Mouse (Mus musculus) heart, postnatal 10 days (tissue): Measurements from ENCODE around the gene Arhgef17. TPM values are rescaled to one million over a fixed set of nuclear protein-coding genes. Genes with fewer than 3 reads are reported as not detected.

Source experiments
- DNase-seq, 2 experiments: peaks; one replicate each; pipeline ENCODE4 v3.0.0; 2021
- intact Hi-C: fragments of 180-260 bp; cut with DNase I; formaldehyde crosslinking; loops from one replicate; pipeline ENCODE4 v1.15.1; 2025
- total RNA-seq, 2 experiments: library from RNA; stranded (reverse); gene quantifications; 2 replicates each; pipeline ENCODE4 v1.2.3; 2021

Arhgef17 gene
- total RNA-seq, 2 experiments from 2014 or later, result 32.9 to 41.2 TPM

DNA sequence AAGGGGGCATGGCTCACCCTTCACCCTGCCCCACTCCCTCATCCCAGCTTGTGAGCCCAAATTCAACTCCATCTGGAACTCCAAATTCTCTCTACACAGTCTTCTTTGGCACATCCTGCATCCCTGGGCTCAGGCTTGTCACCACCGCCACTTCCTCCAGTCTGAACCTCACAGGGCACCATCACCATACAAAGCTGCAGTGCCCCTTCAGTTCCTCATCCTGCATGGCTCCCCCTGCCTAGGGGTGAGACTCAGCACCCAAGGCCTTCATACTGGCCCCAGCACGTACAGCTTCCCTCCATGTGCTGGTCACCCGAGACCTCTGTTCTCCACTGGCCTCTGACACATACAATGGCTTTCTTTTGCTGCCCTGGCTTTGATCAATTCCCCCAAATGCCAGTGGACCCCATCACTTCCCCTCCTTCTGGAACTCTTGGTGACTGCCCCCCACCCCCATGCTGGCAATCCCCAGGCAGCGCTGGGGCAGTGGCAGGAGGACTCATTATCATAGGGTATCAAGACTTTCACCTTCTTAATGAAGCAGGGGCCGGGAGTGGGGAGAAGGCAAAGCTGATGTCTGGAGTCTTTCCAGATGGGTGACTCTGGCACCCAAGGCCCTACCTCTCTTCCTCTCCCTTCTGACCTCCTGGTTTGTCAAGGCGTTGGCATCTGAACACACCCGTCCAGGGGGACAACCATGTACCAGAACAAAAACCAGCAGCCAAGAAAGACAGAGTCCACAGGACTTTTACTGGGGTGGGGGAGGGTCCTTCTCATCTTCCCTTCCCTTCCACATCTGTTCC lies 12.7 kb downstream of the Arhgef17 start:
- intact Hi-C loops, result no loop called here
- no peak for DNase-seq

GRCm38 (mm10) chr7:100918176-100918575 lies 13.7 kb downstream of the Arhgef17 start:
- peak; percentile 74 to 81 for DNase-seq
- intact Hi-C loops, result no loop called here

DNA sequence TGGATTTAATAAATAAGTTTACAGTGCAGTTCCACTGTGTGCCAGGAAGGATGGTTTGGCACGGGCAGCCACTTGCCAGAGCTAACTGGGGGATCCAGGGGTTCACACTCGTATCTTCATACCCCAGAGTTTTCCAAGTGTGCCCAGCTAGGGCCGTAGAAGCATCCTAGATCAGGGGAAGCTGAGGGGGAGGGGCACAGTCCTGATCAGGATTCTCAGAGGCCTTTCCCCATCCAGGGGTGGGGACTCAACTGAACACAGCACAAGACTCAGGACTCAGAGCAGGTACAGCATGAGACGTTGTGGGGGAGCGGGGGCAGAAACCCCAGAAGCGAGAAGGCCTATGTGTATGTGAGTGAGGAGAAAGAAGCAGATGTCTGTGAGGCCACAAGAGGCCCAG lies 14.2 kb downstream of the Arhgef17 start:
- intact Hi-C loops, result no loop called here
- peak in 1 of 2 experiments; percentile 34 for DNase-seq

GRCm38 (mm10) chr7:100916526-100916925 lies 15.4 kb downstream of the Arhgef17 start:
- intact Hi-C loops, result no loop called here
- no peak for DNase-seq

- no peak for DNase-seq
- intact Hi-C loops, result no loop called here
Measured at GRCm38 (mm10) chr7:100915204-100915603, 16.7 kb downstream of the Arhgef17 start.

GRCm38 (mm10) chr7:100911791-100912190 lies 20.1 kb downstream of the Arhgef17 start:
- peak; percentile 62 to 74 for DNase-seq

DNA sequence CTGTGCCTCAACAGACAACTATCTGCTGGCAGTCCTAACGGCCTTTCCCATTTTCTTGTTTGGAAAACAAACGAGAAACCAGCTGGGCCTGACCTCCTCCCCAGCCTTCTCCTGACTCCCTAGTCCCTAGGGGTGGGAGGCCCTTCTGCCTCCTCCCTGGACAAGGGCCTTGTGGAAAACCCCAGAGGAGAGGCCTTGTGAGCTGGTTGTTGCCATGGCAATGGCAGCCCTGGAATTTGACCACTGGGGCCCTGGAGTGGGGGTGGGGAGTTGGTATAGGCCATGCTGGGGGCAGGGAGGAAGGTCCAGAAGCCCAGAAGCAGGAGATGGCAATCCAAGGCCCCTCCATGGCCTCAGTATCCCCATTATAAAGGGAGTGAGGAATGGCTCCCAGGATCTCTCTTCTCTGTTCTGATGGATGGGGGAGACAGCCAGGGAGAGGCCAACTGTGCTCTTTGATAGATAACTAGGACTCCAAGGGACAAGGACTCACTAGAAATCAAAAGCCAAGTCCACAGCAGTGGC lies 20.6 kb downstream of the Arhgef17 start:
- DNase-seq, result peak; percentile 48 to 52
- intact Hi-C loops, result no loop called here

More at GRCm38 (mm10) chr7:100911791-100912190, 20.1 kb downstream of the Arhgef17 start:
- intact Hi-C loops, result no loop called here

DNA sequence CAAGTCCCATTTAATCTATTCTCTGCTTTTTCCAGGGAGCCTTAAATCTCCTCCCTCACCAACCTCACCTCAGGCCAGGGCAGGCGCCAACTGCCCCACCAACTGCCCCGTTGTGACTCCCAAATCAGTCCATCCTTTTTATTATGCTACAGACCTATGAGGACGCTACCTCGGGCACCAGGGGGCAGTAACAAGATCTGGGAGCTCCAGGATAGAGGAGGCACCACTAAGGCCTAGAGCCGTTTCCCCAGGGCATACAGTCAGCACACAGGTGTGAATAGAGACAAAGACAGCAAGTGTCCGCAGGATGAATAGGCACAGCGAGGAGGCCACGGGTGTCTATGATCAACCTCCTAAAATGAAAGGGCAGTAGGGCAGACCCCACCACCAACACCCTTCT lies 23.3 kb downstream of the Arhgef17 start:
- DNase-seq, result peak; percentile 61 to 69
- intact Hi-C loops, result loop anchor here (5.0 kb wide), 1 partner anchor 79 kb away; no protein-coding TSS in a partner anchor

GRCm38 (mm10) chr7:100908061-100908460 lies 23.8 kb downstream of the Arhgef17 start:
- DNase-seq, result peak; percentile 69 to 77
- intact Hi-C loops, result loop anchor here (5.0 kb wide), 1 partner anchor 79 kb away; no protein-coding TSS in a partner anchor

GRCm38 (mm10) chr7:100907231-100907630 lies 24.7 kb downstream of the Arhgef17 start:
- peak; percentile 91 to 93 for DNase-seq
- intact Hi-C loops, result loop anchor here (1.0 to 5.0 kb wide), 4 partner anchors 25 to 144 kb away; partner anchors contain the start of gene Arhgef17

DNA sequence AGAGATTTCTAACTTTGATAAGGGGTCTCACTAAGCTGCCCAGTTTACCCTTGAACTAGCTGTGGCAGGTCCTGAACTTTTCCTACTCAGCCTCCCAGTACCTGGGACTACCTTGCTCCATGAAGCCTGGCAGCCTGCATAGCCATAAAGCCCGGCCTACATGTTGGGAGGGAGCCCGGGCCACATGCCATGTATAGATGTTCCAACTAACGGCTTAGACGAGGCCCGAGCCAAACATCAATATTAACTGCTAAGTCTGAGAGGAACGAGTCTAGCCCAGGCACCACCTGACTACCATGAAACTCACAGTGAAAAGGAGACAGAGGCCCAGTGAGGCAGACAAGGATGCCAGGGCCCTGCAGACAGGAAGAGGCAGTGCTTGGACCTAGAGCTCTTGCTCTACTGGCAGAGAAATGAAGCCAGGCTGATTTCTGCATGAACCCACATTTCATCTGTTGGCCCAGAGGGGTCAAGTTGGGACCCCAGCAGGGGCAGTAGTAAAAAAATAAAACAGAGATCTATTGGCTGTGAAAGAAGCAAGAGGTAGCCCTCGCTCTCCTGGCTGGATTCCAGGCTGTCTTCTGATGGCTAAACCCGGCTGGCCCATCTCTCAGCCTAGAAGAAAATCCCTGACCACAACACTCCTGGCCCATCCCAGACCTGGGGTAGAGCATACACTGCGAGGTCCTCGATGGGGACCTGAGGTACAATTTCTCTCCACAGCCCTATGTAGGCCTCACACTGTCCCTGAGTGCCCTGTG lies 25.7 kb downstream of the Arhgef17 start:
- intact Hi-C loops, result loop anchor here (2.0 to 5.0 kb wide), 2 partner anchors 59 to 81 kb away; no protein-coding TSS in a partner anchor
- no peak for DNase-seq

DNA sequence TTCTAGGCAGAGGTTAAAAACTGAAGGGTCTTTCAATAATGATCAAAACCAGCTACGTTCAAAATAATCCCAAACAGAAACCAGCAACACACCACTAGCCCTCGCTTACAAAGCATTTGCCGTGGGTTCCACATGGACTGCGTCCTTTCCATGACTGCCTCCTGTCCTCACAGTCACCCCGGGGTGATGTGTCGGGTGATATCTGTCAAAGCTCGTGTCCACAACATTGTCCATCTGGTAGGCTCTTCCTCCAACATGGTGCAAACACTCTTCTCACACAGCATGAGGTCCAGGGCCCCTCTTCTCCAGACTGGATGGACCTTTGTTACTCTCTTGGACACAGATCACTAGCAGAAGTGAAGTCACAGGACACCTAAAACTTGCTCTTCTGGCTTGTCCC lies 26.9 kb downstream of the Arhgef17 start:
- intact Hi-C loops, result loop anchor here (5.0 kb wide), 1 partner anchor 82 kb away; no protein-coding TSS in a partner anchor

DNA sequence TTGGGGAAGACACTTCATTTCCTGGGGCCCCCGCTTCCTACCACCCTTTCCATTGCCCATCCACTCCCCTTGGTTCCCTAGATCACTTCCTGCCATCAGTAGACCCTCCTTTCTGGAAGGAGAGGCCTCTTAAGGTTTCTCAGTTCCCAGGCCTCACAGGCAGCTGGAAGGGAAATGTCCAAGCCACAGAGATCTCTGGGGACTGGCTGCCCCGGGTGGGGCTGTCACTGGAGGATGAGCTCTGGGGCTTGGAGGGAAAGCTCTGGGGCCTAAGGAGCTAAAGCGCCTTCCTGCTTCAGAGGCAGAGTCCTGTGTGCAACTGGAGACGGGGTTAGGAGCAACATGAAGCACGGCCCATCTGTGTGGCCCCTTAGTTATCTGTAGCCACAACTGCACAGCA lies 27.3 kb downstream of the Arhgef17 start:
- peak; percentile 28 to 39 for DNase-seq
- intact Hi-C loops, result loop anchor here (5.0 kb wide), 1 partner anchor 83 kb away; no protein-coding TSS in a partner anchor

More for the DNA sequence above, 26.9 kb downstream of the Arhgef17 start:
- no peak for DNase-seq

DNA sequence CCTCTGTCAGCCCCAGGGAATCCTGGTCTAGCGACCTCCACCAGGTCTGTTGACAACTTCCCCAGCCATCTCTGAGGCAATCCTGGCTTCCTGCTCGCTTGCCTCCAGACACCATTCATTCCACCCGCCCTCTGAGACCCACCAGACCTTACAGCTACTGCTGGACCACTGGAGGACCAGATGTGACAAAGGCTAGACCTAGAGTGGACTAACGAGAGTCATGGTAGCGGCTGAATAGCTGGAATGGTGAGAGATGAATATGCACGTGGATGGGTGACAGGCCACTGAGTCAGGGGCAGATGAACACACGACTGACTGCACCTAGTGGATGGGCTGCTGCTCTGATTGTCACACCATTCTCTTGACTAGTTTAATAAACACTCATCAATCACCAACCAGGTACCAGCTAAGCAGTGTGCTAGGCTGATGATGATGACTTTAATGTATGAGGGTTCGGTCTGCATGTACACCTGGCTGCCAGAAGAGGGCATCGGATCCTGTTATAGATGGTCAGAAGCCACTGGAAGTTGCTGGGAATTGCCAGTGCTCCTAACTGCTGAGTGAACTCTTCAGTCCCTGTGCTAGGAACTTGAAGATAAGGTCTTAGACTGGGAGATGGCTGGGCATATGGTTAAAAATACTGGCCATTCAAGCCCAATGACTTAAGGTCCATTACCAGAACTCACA lies 29.3 kb downstream of the Arhgef17 start:
- DNase-seq, result no peak
- intact Hi-C loops, result no loop called here

DNA sequence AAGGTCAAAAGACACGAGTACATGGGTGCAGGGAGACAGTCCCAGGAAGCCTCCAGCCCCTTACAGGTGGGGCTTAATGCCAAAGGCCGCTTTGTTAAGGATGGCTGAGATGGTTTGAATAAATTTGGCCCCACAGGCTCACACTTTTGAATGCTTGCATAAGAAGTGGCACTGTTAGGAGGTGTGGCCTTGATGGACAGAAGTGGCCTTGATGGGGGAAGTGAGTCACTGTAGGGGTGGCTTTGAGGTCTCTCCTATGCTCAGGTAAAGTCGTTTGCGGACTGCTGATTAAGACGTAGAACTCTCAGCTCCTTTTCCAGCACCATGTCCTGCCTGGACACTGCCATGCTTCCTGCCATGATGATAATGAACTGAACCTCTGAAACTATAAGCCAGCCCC lies 34.1 kb downstream of the Arhgef17 start:
- DNase-seq, result no peak
- intact Hi-C loops, result no loop called here

GRCm38 (mm10) chr7:100894833-100895226 lies 37.1 kb downstream of the Arhgef17 start:
- DNase-seq, result no peak
- intact Hi-C loops, result no loop called here

DNA sequence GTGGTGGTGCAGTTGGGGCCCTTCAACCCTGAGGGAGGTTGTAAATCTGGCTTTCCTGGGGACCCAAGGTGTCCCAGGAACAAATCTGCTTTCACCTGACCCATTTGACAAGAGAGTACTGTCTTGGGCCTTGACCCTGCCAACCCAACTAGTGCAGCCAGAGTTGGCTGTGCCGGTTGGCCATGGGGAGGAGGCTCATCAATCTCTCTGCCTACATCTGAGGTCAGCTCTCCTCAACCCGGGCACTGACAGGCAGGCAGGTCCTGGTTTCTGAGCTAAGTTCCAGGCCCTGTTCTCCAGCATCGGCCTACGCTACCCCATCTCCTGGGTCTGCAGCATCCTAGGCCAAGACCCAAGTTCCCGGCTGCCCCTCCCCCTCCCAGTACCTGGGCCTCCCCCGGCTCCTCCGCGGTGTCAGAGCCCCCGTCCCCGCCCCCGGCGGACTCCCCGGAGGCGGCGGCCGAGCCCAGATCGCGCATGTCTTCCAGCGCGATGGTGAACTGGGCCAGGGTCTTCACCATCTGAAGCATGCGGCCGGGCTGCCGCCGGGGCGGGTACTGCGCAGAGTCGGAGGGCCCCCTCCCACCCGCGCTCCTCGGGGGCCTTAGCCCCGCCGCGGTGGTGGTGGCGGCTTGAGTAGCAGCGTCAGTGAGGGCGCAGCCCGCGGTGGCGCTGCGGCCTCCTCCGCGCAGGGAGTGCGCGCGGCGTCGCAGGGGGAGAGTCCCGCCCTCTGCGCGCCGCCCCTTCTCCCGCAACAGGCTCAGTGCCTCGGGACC lies 37.7 kb downstream of the Arhgef17 start:
- peak; percentile 41 to 43 for DNase-seq
- intact Hi-C loops, result no loop called here

DNA sequence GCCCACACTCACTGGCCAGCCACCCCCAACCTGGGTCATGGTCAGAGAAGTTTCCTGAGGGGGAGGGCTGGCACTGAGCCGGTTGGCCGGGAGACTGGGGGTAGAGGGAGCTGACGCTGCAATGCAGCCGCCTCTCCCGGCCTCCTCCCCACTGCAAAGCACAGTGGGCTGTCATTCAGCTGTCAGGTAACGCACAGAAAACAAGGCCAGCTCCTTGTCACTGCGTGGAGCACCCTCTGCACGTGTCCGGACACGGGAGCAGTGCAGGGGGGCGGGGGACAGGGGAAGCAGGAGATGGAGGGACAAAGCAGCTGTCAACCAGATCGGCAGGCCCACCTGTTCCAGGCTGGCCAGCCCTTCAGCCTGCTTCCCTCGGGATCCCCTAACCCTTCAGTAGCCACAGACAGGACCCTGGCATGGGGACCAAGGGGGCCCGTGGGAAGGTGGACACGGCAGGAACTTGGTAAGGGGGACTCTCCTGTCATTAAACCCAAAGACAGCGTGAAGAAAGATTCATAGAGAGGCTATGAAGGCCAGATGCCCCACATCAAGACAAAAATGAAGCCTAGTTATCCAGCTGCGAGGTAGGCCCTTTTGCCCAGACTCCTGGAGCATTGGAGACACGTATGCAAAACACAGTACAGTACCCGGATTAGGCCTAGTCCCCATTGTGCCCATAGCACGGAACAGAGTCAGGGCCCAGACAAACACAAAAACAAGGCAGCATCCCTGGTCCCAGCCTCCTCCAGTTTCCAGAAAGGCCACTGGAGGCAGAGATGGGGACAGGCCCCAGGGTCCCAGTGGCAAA lies 38.5 kb downstream of the Arhgef17 start:
- peak in 1 of 2 experiments; percentile 31 for DNase-seq
- intact Hi-C loops, result no loop called here

DNA sequence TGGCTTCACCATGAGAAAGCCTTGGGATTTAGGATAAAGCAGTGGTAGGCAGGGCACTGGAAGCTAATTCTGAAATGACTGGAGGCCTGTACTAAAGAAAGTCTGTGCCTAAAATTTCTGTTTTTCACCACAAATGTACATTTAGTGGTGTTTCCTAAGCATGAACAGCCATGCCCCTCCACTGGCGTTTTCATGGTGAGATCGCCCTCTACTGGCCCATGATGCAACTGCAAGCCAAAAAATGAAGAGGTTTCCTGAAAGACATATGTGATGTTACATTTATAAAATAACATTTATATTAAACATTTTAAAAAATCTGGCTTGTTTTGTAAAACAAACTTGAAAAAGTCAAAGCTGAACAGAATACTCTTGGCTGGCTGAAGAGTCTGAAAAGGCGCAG lies 45.4 kb downstream of the Arhgef17 start:
- intact Hi-C loops, result loop anchor here (2.0 kb wide), 1 partner anchor 38 kb away; no protein-coding TSS in a partner anchor
- peak; percentile 60 to 79 for DNase-seq
